Mouse (Mus musculus) kidney, embryonic 16.5 days (tissue): ENCODE measurements around the gene Nynrin. TPM values are rescaled to one million over a fixed set of nuclear protein-coding genes. Genes with fewer than 3 reads are reported as not detected.

ENCODE experiments used
- ATAC-seq: fragments of 200-750 bp; cut with Nextera tagmentation; 2 replicates; pipeline ENCODE4 v1.8.0; 2017; ENCODE audit warnings: moderate TSS enrichment; ENCODE audit not compliant: low FRiP score, low TSS enrichment
- H3K27ac ChIP-seq: fragments of 300-500 bp; sonication (generic); 2 replicates; pipeline ENCODE4 v1.5.1; 2014; ENCODE audit warnings: low read length
- H3K27me3 ChIP-seq: fragments of 300-500 bp; sonication (generic); 2 replicates; pipeline ENCODE4 v1.6.1; 2014; ENCODE audit warnings: low read length, control low read depth, mixed read lengths; ENCODE audit not compliant: insufficient read depth
- H3K36me3 ChIP-seq: fragments of 300-500 bp; sonication (generic); 2 replicates; pipeline ENCODE4 v1.6.1; 2014; ENCODE audit warnings: low read length, control low read depth, mixed read lengths; ENCODE audit not compliant: insufficient read depth
- H3K4me1 ChIP-seq: fragments of 300-500 bp; sonication (generic); 2 replicates; pipeline ENCODE4 v1.6.1; 2014; ENCODE audit warnings: low read length, control low read depth, mixed read lengths; ENCODE audit not compliant: insufficient read depth
- H3K4me2 ChIP-seq: fragments of 300-500 bp; sonication (generic); replicated peaks from 2 replicates; pipeline ENCODE4 v1.6.1; 2014; ENCODE audit warnings: low read depth, low read length
- H3K4me3 ChIP-seq: fragments of 300-500 bp; sonication (generic); 2 replicates; pipeline ENCODE4 v1.5.1; 2014; ENCODE audit warnings: mild to moderate bottlenecking, low read length
- H3K9ac ChIP-seq: fragments of 300-500 bp; sonication (generic); replicated peaks from 2 replicates; pipeline ENCODE4 v1.6.1; 2014; ENCODE audit warnings: low read length
- H3K9me3 ChIP-seq: fragments of 300-500 bp; sonication (generic); 2 replicates; pipeline ENCODE4 v1.6.1; 2016; ENCODE audit warnings: low read length, control low read depth
- WGBS: fragments of 180-500 bp; shearing (Covaris S2); extraction: QIAGEN DNeasy Blood & Tissue Kit; methylation state at CpG from one replicate; pipeline ENCODE4 v1.1.7; 2014; 5-methylcytosine and 5-hydroxymethylcytosine counted together
- polyA plus RNA-seq: library from polyadenylated mRNA; unstranded; fragments of >200 nt; fragmentation: Nextera tagmentation; extraction: Ambion mirVana; gene quantifications from 2 replicates; pipeline ENCODE4 v1.2.1, GENCODE M21; 2015

The Nynrin gene
- polyA plus RNA-seq, 1 experiment from 2014 or later: 22.5 TPM

DNA sequence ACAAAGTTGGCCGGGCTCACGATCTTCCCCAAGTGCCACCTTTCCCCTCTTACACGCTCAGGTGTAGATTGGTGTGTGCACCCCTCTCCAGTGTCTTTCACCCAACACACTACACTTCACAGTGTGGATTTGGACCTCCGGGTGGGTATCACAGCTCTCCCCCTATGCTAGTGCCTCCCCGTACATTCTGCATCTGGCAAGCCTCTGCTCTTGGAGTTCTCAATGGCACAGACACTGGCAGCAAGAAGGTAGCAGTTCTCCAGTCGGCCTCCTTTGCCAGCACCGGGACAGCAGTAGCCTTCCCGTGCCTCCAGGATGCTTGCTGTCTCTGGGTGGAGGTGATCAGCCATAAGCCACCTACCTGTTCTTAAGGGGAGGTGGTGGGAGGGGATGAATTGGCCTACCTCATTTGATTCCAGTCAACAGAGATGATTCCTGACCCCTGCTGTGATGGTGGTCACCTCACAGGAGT lies 19.5 kb downstream of the Nynrin start:
- Histone ChIP-seq H3K9me3 (no peaks in the 10 kb centered on the region), H3K4me3 (no peak overlapping the region), H3K9ac (peak overlapping the region; percentile 37), H3K27ac (no peak overlapping the region), H3K4me1 (peaks cover 22% of the 10 kb centered on the region), H3K4me2 (peak overlapping the region; percentile 44; the same call in 1 of the 2 replicates), H3K36me3 (peaks cover 48% of the 10 kb centered on the region), H3K27me3 (no peaks in the 10 kb centered on the region)
- 81% methylated on average over 8 of the region's 8 CpGs for WGBS
- 0 out of 2 replicates have a peak, but pooled peaks have one; percentile 6 for ATAC-seq

DNA sequence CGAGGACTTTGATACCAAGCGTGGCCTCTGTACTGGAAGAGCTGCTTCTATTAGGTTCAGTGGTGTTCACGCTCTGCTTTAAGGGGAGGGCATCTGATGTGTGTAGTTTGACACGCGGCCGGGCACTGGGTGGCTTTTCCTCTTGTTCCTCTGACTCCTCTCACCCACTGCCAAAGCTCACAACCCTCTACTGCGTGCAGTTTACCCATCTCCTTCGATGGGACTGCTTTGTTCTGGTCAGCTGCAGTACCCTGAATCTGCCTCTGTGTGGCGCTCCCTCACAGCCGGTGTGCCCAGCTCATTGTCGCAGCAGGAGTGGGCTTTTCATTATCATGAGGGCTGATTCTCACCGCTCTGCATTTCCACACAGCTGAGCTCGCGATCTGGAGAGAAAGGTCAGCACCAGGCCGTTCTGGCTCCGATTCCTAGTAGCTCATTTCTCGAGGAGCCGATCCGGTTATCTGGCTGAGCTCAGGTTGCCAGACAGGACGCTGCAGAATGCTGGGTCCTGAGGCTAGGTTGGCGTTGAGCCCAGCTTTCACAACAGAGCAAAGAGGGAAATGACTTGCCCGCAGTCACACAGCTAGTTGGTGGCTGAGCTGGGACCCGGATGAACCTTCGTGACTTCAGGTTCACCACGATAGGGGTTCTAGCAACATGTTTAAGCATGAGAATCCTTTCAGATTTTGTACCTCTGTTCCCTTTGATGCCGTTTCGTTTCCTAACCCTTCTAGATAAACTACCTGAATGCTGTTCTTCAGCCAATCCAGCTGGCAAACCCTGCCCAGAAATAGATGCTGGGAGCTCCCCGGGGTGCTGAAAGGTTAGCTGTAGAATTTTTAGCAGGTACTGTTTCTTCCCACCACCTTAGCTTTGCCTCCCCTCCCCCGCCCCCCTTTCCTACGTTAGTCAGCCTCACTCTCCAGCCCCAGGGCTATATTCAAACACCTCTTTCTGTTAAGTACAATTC lies 20.2 kb downstream of the Nynrin start:
- no peak overlapping the region for H3K4me3 ChIP-seq
- peaks cover 26% of the 10 kb centered on the region for H3K4me1 ChIP-seq
- H3K4me2 ChIP-seq: peak overlapping the region; percentile 44
- 15% methylated on average over 30 of the region's 30 CpGs for WGBS
- no peak overlapping the region for H3K27ac ChIP-seq
- H3K36me3 ChIP-seq: peaks cover 41% of the 10 kb centered on the region
- ATAC-seq: peak; percentile 59
- H3K9me3 ChIP-seq: no peaks in the 10 kb centered on the region
- peak overlapping the region; percentile 37 for H3K9ac ChIP-seq
- H3K27me3 ChIP-seq: no peaks in the 10 kb centered on the region

DNA sequence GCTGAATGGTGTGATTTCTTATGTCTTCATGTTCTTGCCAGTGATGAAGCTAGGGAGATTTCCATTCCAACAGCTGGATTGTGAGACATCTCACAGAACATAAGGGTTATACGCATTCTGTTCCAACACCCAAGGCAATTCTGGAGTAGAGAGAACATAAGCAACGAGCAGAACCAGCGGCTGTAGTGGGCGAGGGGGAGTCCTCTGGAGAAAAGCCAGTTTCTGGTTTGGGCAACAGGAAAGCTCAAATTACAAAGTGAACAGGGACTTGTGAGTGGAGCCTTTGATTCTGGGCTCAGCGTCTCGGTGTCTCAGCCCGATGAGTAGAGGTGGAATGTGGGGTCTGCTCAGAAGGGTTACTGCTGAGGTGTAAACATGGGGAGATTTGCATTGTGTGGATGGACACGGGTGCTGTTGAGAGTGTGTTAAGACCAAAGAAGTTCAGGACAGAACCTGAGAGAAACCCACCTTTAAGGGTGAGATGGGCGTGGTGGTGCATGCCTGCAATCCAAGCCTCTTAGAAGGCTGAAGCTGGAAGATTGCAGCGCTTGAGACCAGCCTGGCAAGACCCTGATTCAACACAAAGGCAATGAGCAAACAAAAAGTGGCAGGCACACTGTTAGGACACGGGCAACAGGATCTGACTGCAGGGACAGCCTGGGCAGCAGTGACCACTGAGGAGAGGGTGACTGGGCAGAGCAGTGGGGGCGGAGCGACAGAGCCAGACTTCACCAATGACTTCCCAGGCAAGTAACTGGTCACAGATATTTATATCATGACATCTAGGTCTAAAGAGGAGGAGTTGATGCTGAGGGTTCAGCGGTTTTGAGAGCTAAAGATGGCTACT lies 23.9 kb downstream of the Nynrin start:
- Histone ChIP-seq H3K27ac (peak overlapping the region; percentile 28; the same call in 1 of the 2 replicates), H3K4me3 (peak overlapping the region; percentile 17; the same call in 1 of the 2 replicates), H3K4me2 (peak overlapping the region; percentile 45), H3K9ac (no peak overlapping the region), H3K9me3 (no peaks in the 10 kb centered on the region), H3K27me3 (no peaks in the 10 kb centered on the region), H3K4me1 (peaks cover 26% of the 10 kb centered on the region), H3K36me3 (peaks cover 5% of the 10 kb centered on the region; the same call in 1 of the 2 replicates)
- ATAC-seq: peak; percentile 47; the same call in 1 of the 2 replicates
- WGBS: 4% methylated on average over 14 of the region's 14 CpGs

DNA sequence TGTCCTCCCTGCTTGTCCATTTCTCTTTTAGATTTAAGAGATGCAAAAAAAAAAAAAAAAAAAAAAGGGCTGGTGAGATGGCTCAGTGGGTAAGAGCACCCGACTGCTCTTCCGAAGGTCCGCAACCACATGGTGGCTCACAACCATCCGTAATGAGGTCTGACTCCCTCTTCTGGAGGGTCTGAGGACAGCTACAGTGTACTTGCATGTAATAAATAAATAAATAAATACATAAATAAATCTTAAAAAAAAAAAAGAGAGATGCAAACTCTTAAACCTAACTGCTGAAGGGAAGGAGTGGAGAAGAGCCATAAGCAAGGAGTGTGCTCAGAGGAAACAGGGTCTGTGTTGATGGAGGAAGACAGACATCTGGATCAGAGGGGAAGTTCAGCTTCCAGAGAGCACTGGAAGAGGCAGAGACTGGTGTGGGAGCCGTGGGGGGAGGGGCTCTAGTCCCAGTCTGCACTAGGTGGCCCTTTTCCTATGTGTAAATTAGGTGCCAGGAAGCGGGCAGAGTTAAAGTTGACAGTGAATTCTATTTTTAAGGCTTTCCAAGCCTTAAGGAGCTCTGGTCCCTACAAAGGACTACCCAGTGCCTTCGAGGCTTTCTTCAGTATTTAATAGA lies 24.6 kb downstream of the Nynrin start:
- no peak overlapping the region for H3K9ac ChIP-seq
- 0 out of 2 replicates have a peak overlapping the region, but pooled peaks have one; percentile 17 for H3K4me3 ChIP-seq
- WGBS: 23% methylated on average over 7 of the region's 7 CpGs
- H3K27ac ChIP-seq: no peak overlapping the region
- H3K4me2 ChIP-seq: peak overlapping the region; percentile 45
- no peaks in the 10 kb centered on the region for H3K9me3 ChIP-seq
- H3K27me3 ChIP-seq: no peaks in the 10 kb centered on the region
- H3K4me1 ChIP-seq: peaks cover 23% of the 10 kb centered on the region
- ATAC-seq: no peak
- H3K36me3 ChIP-seq: no peaks in the 10 kb centered on the region

DNA sequence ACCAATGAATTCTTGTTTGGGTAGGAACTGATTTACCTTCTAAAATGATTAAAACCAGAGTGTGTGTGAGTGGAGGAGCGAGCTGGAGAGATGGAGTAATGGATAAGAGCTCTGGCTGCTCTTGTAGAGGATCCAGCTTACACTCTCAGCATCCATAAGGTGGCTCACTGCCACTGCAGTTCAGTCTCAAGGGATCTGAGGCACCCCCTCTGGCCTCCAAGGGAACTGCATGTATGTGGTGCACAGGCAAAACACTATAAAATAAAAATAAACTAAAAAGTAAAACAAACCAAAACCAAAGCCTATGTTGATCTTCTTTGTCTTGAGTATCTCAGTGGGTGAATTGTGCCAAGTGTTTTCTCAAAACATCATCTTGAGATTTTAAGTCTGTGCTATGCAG lies 25.8 kb downstream of the Nynrin start:
- H3K36me3 ChIP-seq: no peaks in the 10 kb centered on the region
- H3K27me3 ChIP-seq: no peaks in the 10 kb centered on the region
- no peak overlapping the region for H3K4me2 ChIP-seq
- no peak for ATAC-seq
- H3K9me3 ChIP-seq: no peaks in the 10 kb centered on the region
- 53% methylated on average over 1 of the region's 1 CpGs for WGBS
- H3K9ac ChIP-seq: no peak overlapping the region
- no peak overlapping the region for H3K4me3 ChIP-seq
- H3K4me1 ChIP-seq: peaks cover 23% of the 10 kb centered on the region
- H3K27ac ChIP-seq: no peak overlapping the region

DNA sequence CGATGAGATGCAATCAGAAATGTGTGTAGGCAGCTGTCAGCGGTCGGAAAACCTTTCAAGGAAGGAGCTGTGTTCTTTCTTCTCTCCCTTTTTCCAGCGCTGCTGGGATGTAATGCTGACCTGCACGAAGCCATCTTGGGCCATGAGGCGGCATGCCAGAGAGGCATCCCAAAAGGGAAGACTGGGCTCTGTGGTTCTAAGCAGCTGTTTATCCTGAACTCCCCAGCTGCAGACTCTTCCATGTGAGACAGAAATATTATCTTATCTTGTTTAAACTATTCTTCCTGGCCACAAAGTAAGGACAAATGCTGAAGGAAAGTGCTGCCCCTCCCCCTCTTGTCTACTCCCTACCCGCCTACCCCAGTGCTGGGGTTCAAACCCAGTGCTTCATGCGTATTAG lies 27.2 kb downstream of the Nynrin start:
- H3K36me3 ChIP-seq: no peaks in the 10 kb centered on the region
- no peak overlapping the region for H3K27ac ChIP-seq
- no peak overlapping the region for H3K4me3 ChIP-seq
- H3K9me3 ChIP-seq: no peaks in the 10 kb centered on the region
- H3K27me3 ChIP-seq: no peaks in the 10 kb centered on the region
- 81% methylated on average over 8 of the region's 8 CpGs for WGBS
- no peak for ATAC-seq
- H3K4me2 ChIP-seq: no peak overlapping the region
- H3K9ac ChIP-seq: no peak overlapping the region
- H3K4me1 ChIP-seq: peaks cover 27% of the 10 kb centered on the region

DNA sequence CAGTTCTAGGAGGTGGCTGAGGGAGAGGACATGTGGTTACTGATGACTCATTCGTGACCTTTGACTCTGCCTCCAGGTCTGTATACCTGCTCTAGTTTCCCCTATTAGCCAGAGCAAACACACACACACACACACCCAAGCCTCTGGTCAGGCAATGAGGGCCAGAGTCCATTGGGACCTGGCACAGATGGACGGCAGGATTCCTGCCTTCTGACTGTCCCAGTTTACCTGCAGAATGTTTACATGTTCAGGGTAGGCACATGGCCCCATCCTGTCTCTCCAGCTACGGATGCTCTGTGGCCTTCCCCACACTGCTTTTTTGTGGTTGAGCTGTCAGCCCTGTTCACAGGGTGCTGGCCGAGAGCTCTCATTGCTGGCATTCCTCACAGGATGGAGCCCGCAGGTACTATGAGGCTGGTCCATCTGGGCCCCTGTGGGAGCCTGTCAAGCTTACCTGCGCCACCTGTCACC lies 28.4 kb downstream of the Nynrin start:
- no peak for ATAC-seq
- Histone ChIP-seq H3K36me3 (peaks cover 6% of the 10 kb centered on the region; the same call in 1 of the 2 replicates), H3K4me2 (no peak overlapping the region), H3K4me1 (peaks cover 38% of the 10 kb centered on the region), H3K4me3 (no peak overlapping the region), H3K27me3 (no peaks in the 10 kb centered on the region), H3K9ac (no peak overlapping the region), H3K27ac (no peak overlapping the region), H3K9me3 (no peaks in the 10 kb centered on the region)
- 63% methylated on average over 6 of the region's 6 CpGs for WGBS

DNA sequence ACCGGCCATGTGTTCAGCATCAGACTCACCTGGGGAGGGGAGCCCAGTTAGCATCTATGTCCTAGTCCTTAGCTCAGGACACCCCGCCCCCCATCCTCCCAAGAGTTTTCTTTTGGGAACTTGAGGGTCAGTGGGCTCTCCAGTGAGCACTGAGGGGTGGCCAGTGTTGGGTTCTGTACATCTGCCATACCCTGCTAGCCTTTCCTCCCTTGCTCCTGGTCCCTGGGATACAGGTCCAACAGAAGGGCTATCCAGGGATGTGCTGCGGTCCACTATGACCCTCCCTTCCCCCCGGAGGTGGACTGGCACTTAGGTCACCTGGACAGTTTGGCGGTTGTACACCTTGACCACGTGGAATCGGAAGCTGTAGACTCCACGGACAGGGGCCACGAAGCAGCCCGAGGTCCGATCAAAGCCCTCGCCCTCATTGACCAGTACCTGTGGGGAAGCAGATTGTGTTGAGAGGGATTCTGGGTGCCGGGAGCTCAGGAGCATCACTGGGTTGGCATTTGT lies 29.4 kb downstream of the Nynrin start:
- Histone ChIP-seq H3K27me3 (no peaks in the 10 kb centered on the region), H3K4me1 (peaks cover 30% of the 10 kb centered on the region), H3K4me3 (no peak overlapping the region), H3K4me2 (no peak overlapping the region), H3K36me3 (peaks cover 16% of the 10 kb centered on the region), H3K9me3 (no peaks in the 10 kb centered on the region), H3K27ac (no peak overlapping the region), H3K9ac (no peak overlapping the region)
- 92% methylated on average over 13 of the region's 13 CpGs for WGBS
- no peak for ATAC-seq

DNA sequence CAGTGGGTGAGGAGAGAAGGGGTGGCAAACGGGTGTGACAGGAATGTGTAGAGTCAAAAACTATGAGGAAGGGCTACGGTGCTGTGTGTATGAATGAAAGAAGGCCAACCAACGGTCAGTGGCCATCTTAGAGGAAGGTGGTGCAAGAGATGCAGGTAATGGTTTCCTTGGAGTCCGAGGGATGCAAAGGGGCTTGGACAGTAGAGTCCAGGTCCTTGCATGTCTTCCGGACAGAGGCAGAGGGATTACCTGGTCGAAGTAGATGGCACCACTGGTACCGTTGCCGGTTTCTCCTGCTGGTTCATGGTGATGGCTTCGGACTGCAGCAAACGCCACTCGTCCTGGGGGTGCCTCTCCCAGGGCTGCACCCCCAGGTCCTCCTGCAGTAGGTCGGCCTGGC lies 29.9 kb downstream of the Nynrin start:
- no peak for ATAC-seq
- H3K9me3 ChIP-seq: no peaks in the 10 kb centered on the region
- no peak overlapping the region for H3K4me2 ChIP-seq
- peak overlapping the region; percentile 98 for H3K27ac ChIP-seq
- no peak overlapping the region for H3K4me3 ChIP-seq
- 85% methylated on average over 12 of the region's 12 CpGs for WGBS
- no peak overlapping the region for H3K9ac ChIP-seq
- H3K36me3 ChIP-seq: peaks cover 21% of the 10 kb centered on the region
- no peaks in the 10 kb centered on the region for H3K27me3 ChIP-seq
- peaks cover 26% of the 10 kb centered on the region for H3K4me1 ChIP-seq
